Mouse (Mus musculus) G1E (cell line): ENCODE measurements at regions not wholly inside any gene's neighbourhood (a gene's known extent, or its start where the extent isn't known, plus 50 kb on each side); places are given as distances from the start of the nearest gene placed in this dataset.

ENCODE experiments used
- CTCF ChIP-seq: IDR thresholded peaks from 2 replicates; pipeline ENCODE4 v1.5.1; 2012; ENCODE audit warnings: low read depth, low read length, inconsistent platforms, mixed read lengths
- GATA1 ChIP-seq: IDR thresholded peaks from 2 replicates; pipeline ENCODE4 v1.6.1; 2012; ENCODE audit warnings: borderline replicate concordance, low read length, inconsistent platforms, mixed read lengths

- TF ChIP-seq CTCF = no peak
- no peak for TF ChIP-seq GATA1
These were observed 164.7 kb downstream of the Kif26a start for GRCm38 (mm10) chr12:112310661-112311060.
